Mouse (Mus musculus): Measurements from ENCODE around the gene Myo1f.
A peak's percentile ranks its signal among the peaks of the same experiment; 100 is the strongest.
"Not testable (repeated sequence)": the region's sequence is repeated elsewhere in the genome, so short reads cannot be mapped to it uniquely, and the experiment has no call there.

Myo1f gene

DNA sequence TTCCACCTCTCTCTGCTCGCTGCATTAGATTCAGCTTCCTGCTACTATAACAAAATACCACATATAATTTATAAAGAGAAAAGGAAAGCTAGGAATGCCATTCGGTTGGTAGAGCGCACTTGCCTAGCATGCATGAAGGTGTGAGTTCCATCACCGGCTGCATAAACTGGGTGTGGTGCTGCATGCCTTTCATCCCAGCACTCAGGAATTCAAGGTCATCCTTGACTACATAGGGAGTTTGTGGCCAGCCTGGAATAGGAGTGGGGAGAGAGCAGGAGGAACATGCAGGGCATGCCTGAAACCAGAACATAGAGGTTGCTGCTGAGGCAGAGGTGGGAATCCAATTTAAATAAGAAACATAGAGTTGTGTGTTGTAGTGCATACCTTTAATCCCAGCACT is 28.6 kb downstream of the Myo1f start:
- DNase-seq (ENCODE audit: low read depth) = no peak

- no peak for DNase-seq (ENCODE audit: low read depth)
Measured at GRCm38 (mm10) chr17:33586011-33586410, 30.5 kb downstream of the Myo1f start.

- no peak for DNase-seq (ENCODE audit: low read depth)
Measured at GRCm38 (mm10) chr17:33597271-33597670, 41.8 kb downstream of the Myo1f start.

GRCm38 (mm10) chr17:33598506-33598905 is 43.0 kb downstream of the Myo1f start:
- no peak for DNase-seq (ENCODE audit: low read depth)

GRCm38 (mm10) chr17:33599836-33600475 is 44.4 kb downstream of the Myo1f start:
- no peak for DNase-seq (ENCODE audit: low read depth)

DNA sequence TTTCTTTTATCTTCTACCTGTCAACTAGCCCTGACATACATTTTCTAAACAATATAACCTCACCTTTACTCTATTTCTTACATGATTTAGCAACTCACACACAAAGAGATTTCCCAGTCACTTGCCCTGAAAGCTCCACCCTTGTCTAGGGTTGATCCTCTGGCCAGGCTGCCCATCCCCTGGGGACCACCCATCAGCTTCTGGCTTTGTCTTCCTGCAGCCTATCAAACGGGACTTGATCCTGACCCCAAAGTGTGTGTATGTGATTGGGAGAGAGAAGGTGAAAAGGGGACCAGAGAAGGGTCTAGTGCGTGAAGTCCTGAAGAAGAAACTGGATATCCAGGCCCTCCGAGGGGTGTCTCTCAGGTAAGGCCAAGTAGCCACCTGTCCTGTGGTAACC is 45.3 kb downstream of the Myo1f start:
- DNase-seq (ENCODE audit: low read depth) = no peak

- DNase-seq (ENCODE audit: low read depth) = no peak
Measured at GRCm38 (mm10) chr17:33601947-33602346, 46.4 kb downstream of the Myo1f start.

DNA sequence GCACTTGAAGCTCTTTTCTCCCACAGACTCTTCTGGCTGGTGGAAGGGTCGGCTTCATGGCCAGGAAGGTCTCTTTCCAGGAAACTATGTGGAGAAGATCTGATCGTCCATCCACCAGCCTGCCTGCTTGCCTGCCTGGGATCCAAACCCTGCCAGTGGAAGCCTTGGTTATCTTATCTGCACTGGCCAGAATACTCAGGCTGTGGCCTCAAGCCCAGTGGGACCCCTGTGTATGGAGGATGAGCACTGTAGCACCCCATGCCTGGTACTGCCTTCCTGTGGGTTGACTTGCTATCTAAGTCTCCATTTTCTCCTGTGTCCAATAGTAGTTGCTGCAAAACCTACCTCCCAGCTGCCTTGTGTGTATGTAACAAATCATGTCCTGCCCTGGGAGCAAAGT is 51.8 kb downstream of the Myo1f start:
- peak; percentile 15 for DNase-seq (ENCODE audit: low read depth)

DNA sequence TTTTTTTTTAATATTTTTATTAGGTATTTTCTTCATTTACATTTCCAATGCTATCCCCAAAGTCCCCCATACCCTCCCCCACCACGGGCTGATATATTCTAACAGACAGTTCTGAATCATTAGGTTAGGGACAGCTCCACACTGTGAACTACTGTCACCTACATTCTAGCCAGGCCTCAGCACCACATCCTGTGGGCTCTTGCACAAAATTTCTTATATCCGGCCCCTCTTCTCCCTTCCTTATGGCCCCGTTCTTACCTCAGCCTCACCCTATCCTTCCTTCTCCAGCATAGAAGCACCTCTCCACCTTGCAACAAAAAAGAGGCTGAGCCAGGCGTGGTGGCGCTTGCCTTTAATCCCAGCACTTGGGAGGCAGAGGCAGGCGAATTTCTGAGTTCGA is 55.0 kb downstream of the Myo1f start:
- DNase-seq (ENCODE audit: low read depth) = no peak

DNA sequence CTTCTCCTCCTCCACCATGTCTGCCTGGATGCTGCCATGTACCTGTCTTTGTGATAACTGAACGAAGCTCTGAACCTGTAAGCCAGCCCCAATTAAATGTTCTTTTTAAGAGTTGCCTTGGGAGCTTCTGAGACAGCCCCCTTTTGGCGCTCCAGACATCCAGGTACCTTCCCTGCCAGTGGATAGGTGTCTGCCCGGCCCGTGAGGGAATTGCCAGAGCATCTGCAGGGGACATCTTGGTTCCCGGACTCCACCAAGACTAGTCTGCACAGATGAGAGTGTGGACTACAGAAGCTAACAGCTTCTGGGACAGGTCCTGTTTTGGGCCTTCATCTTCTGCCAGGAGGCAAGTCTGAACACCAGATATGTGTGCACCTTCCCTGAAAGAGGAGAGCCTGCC is 58.2 kb downstream of the Myo1f start:
- DNase-seq (ENCODE audit: low read depth) = not testable (repeated sequence)

- DNase-seq (ENCODE audit: low read depth) = no peak
Measured at GRCm38 (mm10) chr17:33627281-33627680, 71.8 kb downstream of the Myo1f start.

DNA sequence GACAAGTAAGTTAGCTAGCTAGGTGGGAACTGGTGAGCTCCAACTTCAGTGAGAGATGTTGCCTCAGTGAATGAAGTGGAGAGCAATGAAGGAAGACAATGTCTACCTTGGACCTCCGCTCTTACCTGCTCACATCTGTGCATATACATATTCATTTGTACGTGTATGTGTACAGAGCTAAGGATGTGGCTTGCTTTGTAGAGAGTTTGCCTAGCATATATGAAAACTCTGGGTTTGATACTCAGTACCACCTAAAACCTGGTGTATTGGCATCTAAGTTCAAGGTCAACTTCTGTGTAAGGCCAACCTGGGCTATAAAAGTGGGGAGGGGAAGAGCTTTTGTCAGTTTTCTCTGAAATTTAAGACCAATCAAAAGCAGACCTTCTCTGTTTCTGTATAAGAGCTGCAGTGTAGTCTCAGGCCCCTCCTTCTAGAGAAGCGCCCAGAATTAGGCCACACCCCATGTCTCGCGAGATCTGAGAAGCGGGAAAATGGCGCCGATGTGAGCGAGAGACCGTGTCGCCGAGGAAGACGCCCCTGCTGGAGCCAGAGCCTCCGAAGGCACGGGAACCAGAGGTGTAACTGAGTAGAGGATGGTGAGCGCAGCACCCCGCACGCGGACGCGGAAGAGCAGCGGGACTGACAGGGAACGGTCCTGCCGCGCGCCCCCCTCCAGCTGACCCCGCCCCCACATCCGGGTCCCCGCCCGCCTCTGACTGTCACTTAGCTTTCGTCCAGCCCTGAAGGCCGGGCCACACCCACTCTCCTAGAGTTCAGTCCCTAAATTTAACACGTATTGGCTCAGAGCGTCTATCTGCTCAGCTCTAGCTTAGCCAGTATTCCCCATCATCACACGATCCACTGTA is 73.3 kb downstream of the Myo1f start, which contains the start of gene Zfp414:
Gene Zfp414 (plus strand): TSS at position 470 of the 866 bp plus-strand sequence.
- peak; percentile 97 for DNase-seq (ENCODE audit: low read depth)

DNA sequence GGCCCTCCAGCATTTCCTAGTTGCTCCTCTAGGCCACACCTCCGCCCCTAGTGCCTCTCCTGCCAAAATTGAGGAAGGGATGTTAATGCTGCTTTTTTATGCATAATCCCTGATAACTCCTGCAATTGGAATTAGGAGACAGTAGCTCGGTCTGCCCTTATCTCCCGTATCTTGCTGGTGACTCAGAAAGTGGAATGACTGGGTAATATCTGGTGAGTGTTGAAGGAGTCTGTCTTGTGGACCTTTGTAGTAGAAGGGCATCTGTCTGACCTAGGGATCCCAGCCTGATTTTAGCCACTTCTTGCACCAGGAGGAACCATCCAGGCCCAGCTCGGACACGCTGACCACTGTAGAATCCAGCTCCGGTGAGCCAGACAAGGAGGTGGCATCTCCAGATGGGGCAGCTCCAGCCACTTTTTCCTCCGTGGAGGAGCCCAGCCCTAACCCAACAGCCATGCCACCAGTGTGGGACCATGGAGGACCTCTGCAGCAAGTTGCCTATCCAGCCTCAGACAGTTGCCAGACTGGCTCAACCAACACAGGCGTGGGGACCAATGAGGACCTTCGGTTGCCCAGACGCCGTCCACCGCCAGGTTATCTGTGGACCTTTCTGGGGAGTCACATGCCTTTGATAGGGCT is 74.1 kb downstream of the Myo1f start:
- DNase-seq (ENCODE audit: low read depth) = no peak

GRCm38 (mm10) chr17:33630171-33630895 is 74.8 kb downstream of the Myo1f start:
- no peak for DNase-seq (ENCODE audit: low read depth)

DNA sequence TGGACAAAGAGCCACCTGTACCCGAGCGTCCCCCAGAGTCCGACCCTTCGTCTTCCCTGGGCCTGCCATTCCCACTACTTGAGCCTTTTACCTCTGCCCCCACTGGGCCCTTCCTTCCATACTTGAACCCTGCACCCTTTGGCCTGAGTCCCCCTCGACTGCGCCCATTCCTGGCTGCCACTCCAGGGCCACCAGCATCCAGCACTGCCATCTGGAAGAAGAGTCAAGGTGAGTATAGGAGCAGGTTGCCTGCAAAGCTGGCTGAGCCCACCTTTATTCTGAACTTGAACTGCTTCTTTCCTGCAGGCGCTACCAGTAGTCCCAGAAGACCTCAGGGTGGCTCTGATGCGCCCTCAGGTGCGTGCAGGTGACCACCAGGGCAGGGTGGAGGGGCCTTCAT is 75.7 kb downstream of the Myo1f start:
- no peak for DNase-seq (ENCODE audit: low read depth)

GRCm38 (mm10) chr17:33631796-33632195 is 76.3 kb downstream of the Myo1f start:
- no peak for DNase-seq (ENCODE audit: low read depth)

DNA sequence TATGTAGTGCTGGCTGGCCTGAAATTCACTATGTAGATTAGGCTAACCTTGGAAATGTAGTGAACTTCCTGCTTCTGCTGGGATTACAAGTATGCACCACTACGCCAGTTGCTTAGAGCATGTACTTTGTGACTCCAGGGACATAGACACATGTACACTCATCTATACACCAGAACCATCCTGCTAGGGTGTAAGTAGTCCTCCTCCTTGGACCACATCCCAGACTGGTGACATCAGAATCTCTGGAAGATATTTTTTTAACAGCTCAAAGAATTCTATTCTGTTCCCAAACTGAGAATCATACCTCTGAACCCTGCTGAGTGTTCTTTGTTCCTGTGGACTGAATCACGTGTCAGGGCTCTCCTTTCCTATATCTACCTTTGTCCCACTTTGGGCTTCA is 81.5 kb downstream of the Myo1f start:
- DNase-seq (ENCODE audit: low read depth) = no peak

GRCm38 (mm10) chr17:33637516-33638276 is 82.2 kb downstream of the Myo1f start, which contains the start of gene Pram1:
Gene Pram1 (plus strand): TSS chr17:33638056.
- no peak for DNase-seq (ENCODE audit: low read depth)

GRCm38 (mm10) chr17:33639743-33640142 is 84.2 kb downstream of the Myo1f start:
- no peak for DNase-seq (ENCODE audit: low read depth)

DNA sequence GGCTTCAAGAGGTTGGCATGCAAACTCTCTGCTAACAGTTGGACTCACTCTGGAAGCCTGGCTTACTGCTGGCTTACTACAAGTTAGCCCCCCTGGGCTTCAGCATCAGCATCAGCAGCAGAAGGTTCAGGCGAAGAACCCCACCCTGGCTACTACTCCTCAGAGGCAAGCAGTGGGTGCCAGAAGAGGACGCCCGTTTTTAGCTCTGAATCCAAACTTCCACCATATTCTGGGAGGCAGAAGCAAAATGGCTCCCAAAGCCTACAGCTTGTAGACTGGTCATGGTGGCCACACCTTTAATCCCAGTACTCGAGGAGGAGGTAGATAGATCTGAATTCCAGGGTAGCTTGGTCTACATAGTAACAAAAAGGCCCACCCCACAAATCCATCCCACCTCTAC is 88.6 kb downstream of the Myo1f start:
- DNase-seq (ENCODE audit: low read depth) = no peak

DNA sequence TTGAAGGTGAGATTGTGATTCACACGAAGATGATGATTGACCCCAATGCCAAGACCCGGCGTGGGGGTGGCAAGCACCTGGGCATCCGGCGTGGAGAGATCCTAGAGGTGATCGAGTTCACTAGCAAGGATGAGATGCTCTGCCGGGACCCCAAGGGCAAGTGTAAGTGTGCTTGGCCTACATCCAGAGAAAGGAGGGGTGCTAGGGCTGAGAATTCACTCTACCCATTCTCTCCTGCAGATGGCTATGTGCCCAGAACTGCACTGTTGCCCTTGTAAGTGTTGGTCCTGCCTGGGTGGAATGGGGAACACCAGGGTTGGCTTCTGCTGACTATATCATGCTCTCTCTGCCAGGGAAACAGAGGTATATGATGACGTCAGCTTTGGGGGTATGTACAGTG is 89.6 kb downstream of the Myo1f start:
- no peak for DNase-seq (ENCODE audit: low read depth)
